Mouse (Mus musculus): ENCODE results near the gene Rabif. TPM values are rescaled to one million over a fixed set of nuclear protein-coding genes. Genes with fewer than 3 reads are reported as not detected.
"Not testable (repeated sequence)": the region's sequence is repeated elsewhere in the genome, so short reads cannot be mapped to it uniquely, and the experiment has no call there.

The Rabif gene
- 25.9 and 26.2 TPM in 2 replicates for polyA plus RNA-seq (2015; fragmentation: Nextera tagmentation; extraction: Ambion mirVana)

GRCm38 (mm10) chr1:134494428-134495215 is at the start of gene Rabif:
Rabif (plus strand) TSS chr1:134494648.
- Histone ChIP-seq H3K4me1 (replicated peaks; ENCODE audit: control insufficient read depth, insufficient read depth, low read length) (no peaks in the 10 kb centered on the region), H3K9me3 (ENCODE audit: control insufficient read depth) (no peaks in the 10 kb centered on the region), H3K36me3 (ENCODE audit: control insufficient read depth, insufficient read depth) (peaks cover 15% of the 10 kb centered on the region; the same call in 1 of the 2 replicates), H3K4me3 (ENCODE audit: low read depth, low read length) (peak within 1 kb of the TSS; percentile 86), H3K9ac (ENCODE audit: low read depth, low read length) (peak within 1 kb of the TSS; percentile 72), H3K27ac (ENCODE audit: low read depth, low read length) (peak within 1 kb of the TSS; percentile 88), H3K27me3 (replicated peaks; ENCODE audit: control insufficient read depth, insufficient read depth, low read length) (no peaks in the 10 kb centered on the region), H3K4me2 (replicated peaks; ENCODE audit: low read depth) (peak within 1 kb of the TSS; percentile 72)
- under 1% methylated on average over 56 of the region's 58 CpGs for WGBS
- peak; percentile 98 for ATAC-seq
- TF ChIP-seq CTCF (IDR thresholded peaks at IDR 0.05; ENCODE audit: low read depth): peak; percentile 74

- Histone ChIP-seq H3K36me3 (ENCODE audit: control insufficient read depth, insufficient read depth) (no peaks in the 10 kb centered on the region), H3K9me3 (ENCODE audit: control insufficient read depth) (no peaks in the 10 kb centered on the region), H3K4me1 (replicated peaks; ENCODE audit: control insufficient read depth, insufficient read depth, low read length) (no peaks in the 10 kb centered on the region), H3K27ac (ENCODE audit: low read depth, low read length) (no peak overlapping the region), H3K27me3 (replicated peaks; ENCODE audit: control insufficient read depth, insufficient read depth, low read length) (no peaks in the 10 kb centered on the region), H3K9ac (ENCODE audit: low read depth, low read length) (no peak overlapping the region), H3K4me2 (replicated peaks; ENCODE audit: low read depth) (no peak overlapping the region), H3K4me3 (ENCODE audit: low read depth, low read length) (no peak overlapping the region)
- 78% methylated on average over 2 of the region's 2 CpGs for WGBS
- ATAC-seq: no peak
- TF ChIP-seq CTCF (IDR thresholded peaks at IDR 0.05; ENCODE audit: low read depth): no peak
These were observed 49.0 kb upstream of the Rabif start for GRCm38 (mm10) chr1:134445418-134445817.

GRCm38 (mm10) chr1:134448537-134448936 is 45.9 kb upstream of the Rabif start:
- H3K9me3 ChIP-seq (ENCODE audit: control insufficient read depth); H3K4me2 ChIP-seq (replicated peaks; ENCODE audit: low read depth); H3K9ac ChIP-seq (ENCODE audit: low read depth, low read length); H3K4me3 ChIP-seq (ENCODE audit: low read depth, low read length); H3K36me3 ChIP-seq (ENCODE audit: control insufficient read depth, insufficient read depth); ATAC-seq; H3K27me3 ChIP-seq (replicated peaks; ENCODE audit: control insufficient read depth, insufficient read depth, low read length); H3K27ac ChIP-seq (ENCODE audit: low read depth, low read length); H3K4me1 ChIP-seq (replicated peaks; ENCODE audit: control insufficient read depth, insufficient read depth, low read length): not testable (repeated sequence)
- WGBS: 67% methylated on average over 3 of the region's 3 CpGs

- Histone ChIP-seq H3K27ac (ENCODE audit: low read depth, low read length) (no peak overlapping the region), H3K27me3 (replicated peaks; ENCODE audit: control insufficient read depth, insufficient read depth, low read length) (no peaks in the 10 kb centered on the region), H3K9ac (ENCODE audit: low read depth, low read length) (no peak overlapping the region), H3K36me3 (ENCODE audit: control insufficient read depth, insufficient read depth) (no peaks in the 10 kb centered on the region), H3K4me2 (replicated peaks; ENCODE audit: low read depth) (no peak overlapping the region), H3K4me1 (replicated peaks; ENCODE audit: control insufficient read depth, insufficient read depth, low read length) (no peaks in the 10 kb centered on the region), H3K4me3 (ENCODE audit: low read depth, low read length) (no peak overlapping the region), H3K9me3 (ENCODE audit: control insufficient read depth) (no peaks in the 10 kb centered on the region)
- ATAC-seq: no peak
- WGBS: 77% methylated on average over 4 of the region's 4 CpGs
- 0 out of 2 replicates have a peak, but pooled peaks have one; percentile 5 for TF ChIP-seq CTCF (IDR thresholded peaks at IDR 0.05; ENCODE audit: low read depth)
These were observed 44.2 kb upstream of the Rabif start for GRCm38 (mm10) chr1:134450201-134450600.

GRCm38 (mm10) chr1:134450986-134451385 is 43.5 kb upstream of the Rabif start:
- H3K4me2 ChIP-seq (replicated peaks; ENCODE audit: low read depth): no peak overlapping the region
- peak; percentile 79 for TF ChIP-seq CTCF (IDR thresholded peaks at IDR 0.05; ENCODE audit: low read depth)
- no peaks in the 10 kb centered on the region for H3K9me3 ChIP-seq (ENCODE audit: control insufficient read depth)
- no peak for ATAC-seq
- H3K36me3 ChIP-seq (ENCODE audit: control insufficient read depth, insufficient read depth): no peaks in the 10 kb centered on the region
- H3K27ac ChIP-seq (ENCODE audit: low read depth, low read length): no peak overlapping the region
- WGBS: 40% methylated on average over 3 of the region's 3 CpGs
- H3K4me1 ChIP-seq (replicated peaks; ENCODE audit: control insufficient read depth, insufficient read depth, low read length): no peaks in the 10 kb centered on the region
- no peaks in the 10 kb centered on the region for H3K27me3 ChIP-seq (replicated peaks; ENCODE audit: control insufficient read depth, insufficient read depth, low read length)
- H3K4me3 ChIP-seq (ENCODE audit: low read depth, low read length): no peak overlapping the region
- no peak overlapping the region for H3K9ac ChIP-seq (ENCODE audit: low read depth, low read length)

- Histone ChIP-seq H3K4me3 (ENCODE audit: low read depth, low read length) (peak within 1 kb of the TSS; percentile 94), H3K4me2 (replicated peaks; ENCODE audit: low read depth) (peak within 1 kb of the TSS; percentile 90), H3K36me3 (ENCODE audit: control insufficient read depth, insufficient read depth) (no peaks in the 10 kb centered on the region), H3K27ac (ENCODE audit: low read depth, low read length) (peak within 1 kb of the TSS; percentile 77), H3K4me1 (replicated peaks; ENCODE audit: control insufficient read depth, insufficient read depth, low read length) (no peaks in the 10 kb centered on the region), H3K27me3 (replicated peaks; ENCODE audit: control insufficient read depth, insufficient read depth, low read length) (no peaks in the 10 kb centered on the region), H3K9me3 (ENCODE audit: control insufficient read depth) (no peaks in the 10 kb centered on the region), H3K9ac (ENCODE audit: low read depth, low read length) (peak within 1 kb of the TSS; percentile 83)
- peak; percentile 3 for TF ChIP-seq CTCF (IDR thresholded peaks at IDR 0.05; ENCODE audit: low read depth)
- ATAC-seq: peak; percentile 98
- 1% methylated on average over 60 of the region's 61 CpGs for WGBS
These were observed 39.3 kb upstream of the Rabif start, which contains the start of gene Klhl12 for GRCm38 (mm10) chr1:134454904-134455824. Klhl12 (plus strand) TSS chr1:134455531.

Measured in intestine, postnatal 0 days (tissue).